Mouse (Mus musculus) heart, embryonic 10.5 days (tissue): ENCODE measurements at regions not wholly inside any gene's neighbourhood (a gene's known extent, or its start where the extent isn't known, plus 50 kb on each side); places are given as distances from the start of the nearest gene placed in this dataset.
A peak's percentile ranks its signal among the peaks of the same experiment; 100 is the strongest.
"Not testable (repeated sequence)": the region's sequence is repeated elsewhere in the genome, so short reads cannot be mapped to it uniquely, and the experiment has no call there.

Source experiments
- DNase-seq: peaks from one replicate; pipeline ENCODE4 v3.0.0-alpha.2; 2017; ENCODE audit warnings: low spot score
- H3K27ac ChIP-seq: fragments of 300-500 bp; sonication (generic); 2 replicates; pipeline ENCODE4 v1.5.1; 2016; ENCODE audit warnings: mild to moderate bottlenecking
- H3K27me3 ChIP-seq: fragments of 300-500 bp; sonication (generic); 2 replicates; pipeline ENCODE4 v1.6.1; 2016; ENCODE audit warnings: mild to moderate bottlenecking; ENCODE audit not compliant: poor library complexity, insufficient read depth, severe bottlenecking
- H3K36me3 ChIP-seq: fragments of 300-500 bp; sonication (generic); 2 replicates; pipeline ENCODE4 v1.6.1; 2016; ENCODE audit warnings: mild to moderate bottlenecking, moderate library complexity
- H3K4me1 ChIP-seq: fragments of 300-500 bp; sonication (generic); 2 replicates; pipeline ENCODE4 v1.6.1; 2016; ENCODE audit warnings: mild to moderate bottlenecking
- H3K4me3 ChIP-seq: fragments of 300-500 bp; sonication (generic); 2 replicates; pipeline ENCODE4 v1.5.1; 2016; ENCODE audit warnings: mild to moderate bottlenecking, moderate library complexity
- H3K9me3 ChIP-seq: fragments of 300-500 bp; sonication (generic); 2 replicates; pipeline ENCODE4 v1.6.1; 2016; ENCODE audit warnings: mild to moderate bottlenecking, moderate library complexity
- WGBS: fragments of 180-500 bp; shearing (Covaris S2); methylation state at CpG from one replicate; pipeline ENCODE4 v1.1.7; 2016; 5-methylcytosine and 5-hydroxymethylcytosine counted together

DNA sequence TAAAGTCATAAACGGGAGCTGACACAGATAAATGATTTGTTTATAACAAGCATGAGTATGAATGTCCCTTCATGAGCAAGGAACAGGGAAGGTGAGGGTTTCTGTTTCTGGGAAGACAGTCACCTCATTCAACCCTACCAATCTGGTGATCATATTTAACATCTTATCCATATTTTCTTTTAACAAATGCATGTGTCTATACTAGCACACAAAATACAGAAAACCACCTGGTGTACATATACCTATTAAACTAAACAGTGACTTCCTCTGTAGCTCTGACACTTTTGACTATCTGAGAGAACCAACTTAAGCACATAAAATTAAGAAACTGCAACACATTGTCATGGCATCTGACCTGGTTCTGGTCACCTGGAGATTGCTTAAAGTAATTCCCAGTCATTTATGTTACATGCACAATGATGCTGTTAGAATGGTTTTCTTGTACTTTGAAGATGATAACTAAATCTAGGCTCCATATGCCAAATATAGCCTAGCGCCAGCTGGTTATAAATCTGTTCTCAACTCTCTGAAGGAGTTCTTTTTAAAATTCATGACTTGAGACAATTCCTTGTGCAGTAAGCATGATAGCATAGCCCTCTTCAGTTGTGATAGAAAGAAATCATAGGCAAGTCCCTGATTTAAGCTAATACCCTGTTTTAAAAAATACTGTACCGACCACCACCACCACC, 1163.6 kb upstream of the Tyrp1 start:
- Histone ChIP-seq H3K9me3 (no peaks in the 10 kb centered on the region), H3K4me3 (no peak overlapping the region), H3K36me3 (no peaks in the 10 kb centered on the region), H3K27ac (no peak overlapping the region), H3K4me1 (no peaks in the 10 kb centered on the region), H3K27me3 (no peaks in the 10 kb centered on the region)
- WGBS: 84% methylated on average over 3 of the region's 3 CpGs
- DNase-seq: no peak

DNA sequence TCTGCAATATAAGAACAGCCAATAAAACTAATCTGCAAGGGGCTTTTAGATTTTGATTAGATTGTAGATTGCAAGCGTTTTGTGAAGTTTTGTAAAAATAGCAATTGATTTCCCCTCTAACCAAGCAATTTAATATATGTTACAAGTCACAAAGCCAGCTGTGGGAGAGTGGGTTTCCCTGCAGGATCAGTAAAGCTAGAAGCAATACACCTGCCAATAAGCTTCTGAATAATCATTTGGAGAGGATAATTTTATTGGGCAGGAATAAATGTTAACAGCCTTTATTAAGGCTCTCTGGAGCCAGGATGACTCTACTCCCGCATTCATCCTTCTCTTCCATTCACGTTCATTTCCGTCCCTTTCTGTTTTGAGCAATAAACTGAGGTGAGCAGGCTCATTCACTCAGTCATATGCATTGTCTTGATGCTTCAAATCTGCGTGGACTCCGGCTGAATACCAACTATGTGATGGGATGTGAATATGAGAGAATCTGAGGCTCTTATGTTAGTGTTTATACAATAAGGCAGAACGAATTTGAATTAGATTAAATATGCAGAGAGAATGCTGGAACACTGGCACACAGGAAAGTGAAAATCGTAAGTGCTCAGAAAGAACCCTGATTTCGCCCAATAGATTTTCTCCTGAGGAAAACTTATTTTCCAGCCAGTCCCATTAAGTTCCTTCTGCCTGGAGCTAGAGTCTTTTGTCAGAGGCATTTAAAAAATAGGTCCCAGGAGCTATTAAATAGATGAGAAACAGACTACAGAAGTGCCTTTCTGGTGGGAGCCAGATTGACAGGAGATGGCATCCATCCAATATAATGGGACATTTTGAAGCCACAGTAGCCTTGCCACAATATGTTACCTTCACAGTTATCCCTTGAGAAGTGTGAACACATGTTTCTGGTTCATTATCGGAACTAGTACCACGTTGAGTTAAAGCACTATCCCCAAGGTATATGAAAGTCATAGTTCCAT, 1138.8 kb upstream of the Tyrp1 start:
- Histone ChIP-seq H3K36me3 (no peaks in the 10 kb centered on the region), H3K27ac (no peak overlapping the region), H3K4me3 (no peak overlapping the region), H3K4me1 (no peaks in the 10 kb centered on the region), H3K9me3 (no peaks in the 10 kb centered on the region), H3K27me3 (no peaks in the 10 kb centered on the region)
- no peak for DNase-seq
- 76% methylated on average over 11 of the region's 11 CpGs for WGBS

DNA sequence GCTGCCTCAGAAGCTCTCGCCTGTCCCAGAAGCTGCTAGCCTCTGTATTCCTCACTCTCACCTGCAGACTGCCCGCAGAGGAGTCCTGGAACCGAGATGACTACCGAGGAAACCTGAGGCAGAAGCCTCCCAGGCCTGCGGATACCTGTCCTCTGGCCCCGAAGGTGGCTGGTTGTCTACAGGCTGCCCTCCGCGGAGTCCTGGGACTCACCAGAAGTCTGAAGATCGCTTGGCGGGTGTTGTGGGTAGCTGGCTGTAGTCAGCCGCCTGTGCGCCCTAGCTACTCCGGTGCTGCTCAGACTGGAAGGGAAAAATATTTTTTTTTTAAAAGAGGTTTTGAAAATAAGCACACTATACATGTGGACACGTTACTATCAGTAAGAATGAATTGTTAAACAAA, 1113.0 kb upstream of the Tyrp1 start:
- not testable (repeated sequence) for H3K36me3 ChIP-seq, H3K4me1 ChIP-seq, H3K9me3 ChIP-seq, H3K27ac ChIP-seq, H3K27me3 ChIP-seq, H3K4me3 ChIP-seq
- 81% methylated on average over 14 of the region's 14 CpGs for WGBS
- peak; percentile 71 for DNase-seq

DNA sequence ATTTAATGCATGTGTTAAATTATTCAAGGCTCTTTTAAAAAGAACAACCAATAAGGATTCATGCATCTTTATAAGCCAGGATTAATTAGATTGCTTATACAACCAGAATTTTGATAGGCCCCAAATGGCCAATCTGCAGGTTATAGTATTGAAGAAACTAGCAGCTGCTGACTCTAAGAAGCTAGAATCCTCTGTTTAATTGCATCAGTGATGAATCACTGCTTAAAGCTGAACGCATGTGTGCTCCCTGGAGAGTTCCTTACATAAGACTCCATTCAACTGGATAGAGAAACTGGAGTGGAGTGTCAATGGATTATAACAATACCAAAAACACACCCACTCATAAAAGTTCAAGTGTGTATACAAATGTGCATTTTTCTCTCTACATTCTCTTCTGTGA, 1109.8 kb upstream of the Tyrp1 start:
- H3K36me3 ChIP-seq: no peaks in the 10 kb centered on the region
- H3K9me3 ChIP-seq: no peaks in the 10 kb centered on the region
- no peaks in the 10 kb centered on the region for H3K4me1 ChIP-seq
- H3K27me3 ChIP-seq: no peaks in the 10 kb centered on the region
- no peak overlapping the region for H3K27ac ChIP-seq
- no peak overlapping the region for H3K4me3 ChIP-seq
- WGBS: 83% methylated on average over 1 of the region's 1 CpGs
- DNase-seq: no peak

DNA sequence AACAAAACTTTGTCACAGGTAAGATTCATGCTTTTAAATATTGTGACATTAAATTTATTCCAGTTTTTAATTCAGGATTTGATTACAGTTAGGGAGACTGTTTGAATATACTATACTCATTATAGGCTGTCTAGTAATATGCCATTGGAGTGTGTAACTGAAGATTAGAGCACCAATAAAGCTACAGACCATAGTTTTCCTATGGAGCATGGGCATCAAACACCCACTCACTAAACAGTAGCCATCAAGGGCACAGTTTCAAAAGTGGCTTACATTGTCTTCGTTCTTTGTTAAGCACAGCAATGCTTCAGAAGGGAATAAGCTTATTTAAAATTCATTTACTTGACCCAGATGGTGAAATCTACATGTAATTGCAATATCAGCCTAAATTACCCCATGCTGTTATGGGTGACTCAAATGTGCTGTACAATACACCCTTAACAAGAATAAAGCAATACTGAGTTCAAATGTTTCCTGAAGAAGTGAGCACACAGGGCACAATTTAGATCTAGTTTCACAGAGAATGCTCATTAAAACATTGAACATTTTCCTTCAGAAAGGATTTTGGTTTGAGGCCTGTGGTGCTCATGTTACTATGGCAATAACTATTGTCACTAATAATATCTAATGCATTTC, 1092.9 kb upstream of the Tyrp1 start:
- Histone ChIP-seq H3K9me3 (no peaks in the 10 kb centered on the region), H3K27me3 (no peaks in the 10 kb centered on the region), H3K4me1 (no peaks in the 10 kb centered on the region), H3K36me3 (no peaks in the 10 kb centered on the region), H3K4me3 (no peak overlapping the region), H3K27ac (no peak overlapping the region)
- no peak for DNase-seq
- WGBS: 65% methylated on average over 1 of the region's 1 CpGs
